18 mouse cellular contexts compared by ENCODE assay signal in genomic region chr7:96356285-96356811, GRCm38 (mm10).
DNase-seq lines count a peak whose midpoint lies in the region; ATAC-seq and TF ChIP-seq lines count a peak whose summit lies in the region.
"Had no signal": no experiment of that assay in that cellular context is flagged by ENCODE, and none has a peak within 500 bp of the region (broad histone marks: within the 10 kb centered on the region; RNA-seq: fewer than 3 reads in every experiment).

No protein-coding gene starts in this region.

- peak; percentile 72 for DNase-seq in heart, adult 11 months
- no peak for DNase-seq in heart, postnatal 4 days
- DNase-seq in brain, embryonic 14.5 days (ENCODE audit: low read depth), result peak; percentile 58
- peak; percentile 40 for DNase-seq in midbrain, embryonic 14.5 days
- no peak for DNase-seq in cerebellum, postnatal 14 days
- DNase-seq: adrenal gland, adult 8-10 months; adrenal gland, postnatal 36 days; cerebellum, adult 11 months; cerebellum, adult 8-10 months; cerebellum, postnatal 25 days; gastrocnemius, postnatal 14 days had no signal

- H3K4me2 ChIP-seq in forebrain, embryonic 13.5 days, result no peak overlapping the region
- no peak overlapping the region for H3K4me2 ChIP-seq in midbrain, embryonic 14.5 days (ENCODE audit: low read length)
- H3K4me2 ChIP-seq: embryonic facial prominence, embryonic 13.5 days; heart, embryonic 12.5 days; hindbrain, embryonic 15.5 days had no signal

- H3K9me3 ChIP-seq in forebrain, embryonic 13.5 days (replicated peaks), result no peaks in the 10 kb centered on the region
- no peaks in the 10 kb centered on the region for H3K9me3 ChIP-seq in midbrain, embryonic 14.5 days (ENCODE audit: control insufficient read depth, low read length)
- H3K9me3 ChIP-seq: embryonic facial prominence, embryonic 13.5 days; heart, embryonic 12.5 days; hindbrain, embryonic 15.5 days had no signal

- TF ChIP-seq CTCF in brain, embryonic 14.5 days (IDR thresholded peaks at IDR 0.05; ENCODE audit: borderline replicate concordance, extremely low read depth, insufficient read depth, insufficient read length), result no peak

- peaks cover 27% of the 10 kb centered on the region for H3K4me1 ChIP-seq in forebrain, embryonic 13.5 days
- H3K4me1 ChIP-seq in midbrain, embryonic 14.5 days (ENCODE audit: control insufficient read depth, insufficient read depth, low read length), result peaks cover 14% of the 10 kb centered on the region; the same call in 1 of the 2 replicates

- H3K27me3 ChIP-seq in forebrain, embryonic 13.5 days, result no peaks in the 10 kb centered on the region
- H3K27me3 ChIP-seq in midbrain, embryonic 14.5 days (ENCODE audit: control insufficient read depth, insufficient read depth, low read length), result no peaks in the 10 kb centered on the region
- H3K27me3 ChIP-seq: embryonic facial prominence, embryonic 13.5 days; hindbrain, embryonic 15.5 days had no signal

- TF ChIP-seq POLR2A in brain, embryonic 14.5 days (IDR thresholded peaks at IDR 0.05; ENCODE audit: borderline replicate concordance, extremely low read depth, insufficient read depth, insufficient read length, poor library complexity, severe bottlenecking), result no peak

- H3K4me3 ChIP-seq in forebrain, embryonic 13.5 days, result no peak overlapping the region
- H3K4me3 ChIP-seq in midbrain, embryonic 14.5 days (replicated peaks; ENCODE audit: low read depth, low read length), result no peak overlapping the region
- H3K4me3 ChIP-seq: embryonic facial prominence, embryonic 13.5 days; heart, embryonic 12.5 days; hindbrain, embryonic 15.5 days had no signal

- H3K36me3 ChIP-seq in forebrain, embryonic 13.5 days (ENCODE audit: poor library complexity, severe bottlenecking), result no peaks in the 10 kb centered on the region
- H3K36me3 ChIP-seq in midbrain, embryonic 14.5 days (ENCODE audit: control insufficient read depth, insufficient read depth, low read length), result no peaks in the 10 kb centered on the region
- H3K36me3 ChIP-seq: embryonic facial prominence, embryonic 13.5 days; G1E; heart, embryonic 12.5 days; hindbrain, embryonic 15.5 days had no signal

- H3K27ac ChIP-seq in forebrain, embryonic 13.5 days, result peak overlapping the region; percentile 22; the same call in 1 of the 2 replicates
- no peak overlapping the region for H3K27ac ChIP-seq in midbrain, embryonic 14.5 days (replicated peaks; ENCODE audit: low read depth, low read length)
- H3K27ac ChIP-seq: hindbrain, embryonic 15.5 days had no signal

- H3K9ac ChIP-seq in forebrain, embryonic 13.5 days, result no peak overlapping the region
- no peak overlapping the region for H3K9ac ChIP-seq in midbrain, embryonic 14.5 days (replicated peaks; ENCODE audit: low read length)
- H3K9ac ChIP-seq: embryonic facial prominence, embryonic 13.5 days; heart, embryonic 12.5 days; hindbrain, embryonic 15.5 days had no signal

- ATAC-seq in forebrain, embryonic 13.5 days, result no peak
- no peak for ATAC-seq in midbrain, embryonic 14.5 days (ENCODE audit: low FRiP score, low TSS enrichment)
- ATAC-seq in CD4-positive, CD25-positive, alpha-beta regulatory T cell, adult 4 months, result no peak
- ATAC-seq: intestine, embryonic 16.5 days had no signal

- 4% methylated on average over 3 of the region's 3 CpGs for WGBS in forebrain, embryonic 13.5 days
- WGBS in midbrain, embryonic 14.5 days, result 23% methylated on average over 3 of the region's 3 CpGs

Comparison
In these comparisons a context has a peak if more than half of its experiments do, and no peak if none do; other contexts are left out.
1. DNase-seq: peak in heart, adult 11 months (single experiment), brain, embryonic 14.5 days (single experiment) and midbrain, embryonic 14.5 days (single experiment); none in heart, postnatal 4 days (single experiment) and cerebellum, postnatal 14 days (0 of 2).